Mouse (Mus musculus) urinary bladder, adult 18-20 months (tissue): ENCODE results near the gene Usp12.

Source experiments
- DNase-seq, 2 experiments: peaks; one replicate each; pipeline ENCODE4 v3.0.0; 2022; ENCODE audit warnings: low spot score in 2 of 2, mixed read lengths in 2 of 2

Gene Usp12

GRCm38 (mm10) chr5:146798031-146798430 lies 3.2 kb upstream of the Usp12 start:
- DNase-seq = no peak

GRCm38 (mm10) chr5:146795728-146796127 lies 922 bp upstream of the Usp12 start:
- no peak for DNase-seq

- peak; percentile 20 to 57 for DNase-seq
Observed at GRCm38 (mm10) chr5:146794084-146794852, 538 bp downstream of the Usp12 start.

- no peak for DNase-seq
Observed at GRCm38 (mm10) chr5:146793630-146794083, 1.1 kb downstream of the Usp12 start.

- no peak for DNase-seq
Observed at GRCm38 (mm10) chr5:146792140-146792791, 2.5 kb downstream of the Usp12 start.

GRCm38 (mm10) chr5:146790944-146791343 lies 3.9 kb downstream of the Usp12 start:
- no peak for DNase-seq

GRCm38 (mm10) chr5:146789413-146789812 lies 5.4 kb downstream of the Usp12 start:
- no peak for DNase-seq

- no peak for DNase-seq
Observed at GRCm38 (mm10) chr5:146786123-146786522, 8.7 kb downstream of the Usp12 start.

- DNase-seq = no peak
Observed at GRCm38 (mm10) chr5:146783891-146784290, 10.9 kb downstream of the Usp12 start.

- DNase-seq = no peak
Observed at GRCm38 (mm10) chr5:146783300-146783699, 11.5 kb downstream of the Usp12 start.

GRCm38 (mm10) chr5:146781663-146782062 lies 13.1 kb downstream of the Usp12 start:
- no peak for DNase-seq

GRCm38 (mm10) chr5:146779931-146780330 lies 14.9 kb downstream of the Usp12 start:
- peak; percentile 36 to 46 for DNase-seq

GRCm38 (mm10) chr5:146776988-146777639 lies 17.7 kb downstream of the Usp12 start:
- no peak for DNase-seq

GRCm38 (mm10) chr5:146771982-146772381 lies 22.8 kb downstream of the Usp12 start:
- no peak for DNase-seq

GRCm38 (mm10) chr5:146770002-146770848 lies 24.6 kb downstream of the Usp12 start:
- DNase-seq = no peak

GRCm38 (mm10) chr5:146765791-146766190 lies 29.0 kb downstream of the Usp12 start:
- DNase-seq = no peak

GRCm38 (mm10) chr5:146759159-146759558 lies 35.6 kb downstream of the Usp12 start:
- no peak for DNase-seq

- no peak for DNase-seq
Observed at GRCm38 (mm10) chr5:146757921-146758320, 36.9 kb downstream of the Usp12 start.

GRCm38 (mm10) chr5:146757316-146757715 lies 37.5 kb downstream of the Usp12 start:
- no peak for DNase-seq

- no peak for DNase-seq
Observed at GRCm38 (mm10) chr5:146753181-146753580, 41.6 kb downstream of the Usp12 start.

- no peak for DNase-seq
Observed at GRCm38 (mm10) chr5:146750958-146751357, 43.8 kb downstream of the Usp12 start.

GRCm38 (mm10) chr5:146750273-146750672 lies 44.5 kb downstream of the Usp12 start:
- no peak for DNase-seq
